Mouse (Mus musculus) hindbrain, postnatal 0 days (tissue): ENCODE measurements around the gene 4930564D02Rik. TPM values are rescaled to one million over a fixed set of nuclear protein-coding genes. Genes with fewer than 3 reads are reported as not detected.

Source experiments
- ATAC-seq: fragments of 200-750 bp; cut with Nextera tagmentation; 2 replicates; pipeline ENCODE4 v1.8.0; 2017; ENCODE audit warnings: mild to moderate bottlenecking, moderate TSS enrichment, moderate library complexity
- DNase-seq: peaks from one replicate; pipeline ENCODE4 v3.0.0-alpha.2; 2015; ENCODE audit warnings: low spot score
- H3K27ac ChIP-seq: fragments of 300-500 bp; sonication (generic); 2 replicates; pipeline ENCODE4 v1.5.1; 2014; ENCODE audit warnings: mild to moderate bottlenecking
- H3K27me3 ChIP-seq: fragments of 300-500 bp; sonication (generic); 2 replicates; pipeline ENCODE4 v1.6.1; 2014; ENCODE audit warnings: low read length, mixed read lengths; ENCODE audit not compliant: insufficient read depth
- H3K36me3 ChIP-seq: fragments of 300-500 bp; sonication (generic); 2 replicates; pipeline ENCODE4 v1.6.1; 2014; ENCODE audit warnings: low read length, mixed read lengths; ENCODE audit not compliant: insufficient read depth
- H3K4me1 ChIP-seq: fragments of 300-500 bp; sonication (generic); 2 replicates; pipeline ENCODE4 v1.6.1; 2014; ENCODE audit warnings: antibody characterized with exemption, low read length, mixed read lengths; ENCODE audit not compliant: insufficient read depth
- H3K4me2 ChIP-seq: fragments of 300-500 bp; sonication (generic); 2 replicates; pipeline ENCODE4 v1.6.1; 2014; ENCODE audit warnings: low read depth, mild to moderate bottlenecking, low read length, moderate library complexity, mixed read lengths
- H3K4me3 ChIP-seq: fragments of 300-500 bp; sonication (generic); 2 replicates; pipeline ENCODE4 v1.5.1; 2014; ENCODE audit warnings: low read length
- H3K9ac ChIP-seq: fragments of 300-500 bp; sonication (generic); replicated peaks from 2 replicates; pipeline ENCODE4 v1.6.1; 2014; ENCODE audit warnings: mild to moderate bottlenecking, low read length, moderate library complexity, mixed read lengths
- H3K9me3 ChIP-seq: fragments of 300-500 bp; sonication (generic); 2 replicates; pipeline ENCODE4 v1.6.1; 2016; ENCODE audit warnings: low read length, mixed read lengths
- CTCF ChIP-seq: IDR thresholded peaks from 2 replicates; pipeline ENCODE4 v1.5.1; 2016; ENCODE audit warnings: antibody characterized with exemption, control low read depth, low read depth
- WGBS: fragments of 180-500 bp; shearing (Covaris S2); extraction: QIAGEN DNeasy Blood & Tissue Kit; methylation state at CpG from one replicate; pipeline ENCODE4 v1.1.7; 2014; 5-methylcytosine and 5-hydroxymethylcytosine counted together
- polyA plus RNA-seq: library from polyadenylated mRNA; unstranded; fragments of >200 nt; fragmentation: Nextera tagmentation; extraction: Ambion mirVana; gene quantifications from 2 replicates; pipeline ENCODE4 v1.2.1, GENCODE M21; 2015
- total RNA-seq: library from RNA; depleted of rRNA; stranded (reverse); fragments of >200 nt; gene quantifications from 2 replicates; pipeline ENCODE4 v1.2.3, GENCODE M21; 2014

The 4930564D02Rik gene
- total and polyA plus RNA-seq, 2 experiments from 2014 or later, result not detected

DNA sequence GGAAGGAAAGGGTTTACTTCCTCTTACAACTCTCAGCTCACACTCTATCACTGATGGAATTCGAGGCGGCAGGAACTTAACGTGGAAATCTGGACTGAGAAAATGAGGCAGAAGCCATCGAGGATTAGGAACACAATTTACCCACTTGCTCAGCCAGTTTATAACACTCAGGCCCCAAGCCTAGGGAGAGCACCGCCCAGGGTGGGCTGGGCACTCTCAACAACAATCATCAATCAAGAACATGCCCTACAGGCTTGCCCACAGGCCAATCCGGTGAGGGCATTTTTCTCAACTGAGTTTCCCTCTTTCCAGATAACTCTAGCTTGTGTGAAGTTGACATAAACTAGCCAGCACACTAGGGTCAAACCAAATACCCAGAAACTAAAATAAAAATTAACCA is 16.8 kb upstream of the 4930564D02Rik start:
- Histone ChIP-seq H3K4me3 (no peak overlapping the region), H3K36me3 (no peaks in the 10 kb centered on the region), H3K4me1 (peaks cover 8% of the 10 kb centered on the region), H3K9ac (no peak overlapping the region), H3K27ac (no peak overlapping the region), H3K9me3 (no peaks in the 10 kb centered on the region), H3K27me3 (no peaks in the 10 kb centered on the region), H3K4me2 (peak overlapping the region; percentile 6; the same call in 1 of the 2 replicates)
- DNase-seq, result no peak
- no peak for ATAC-seq
- TF ChIP-seq CTCF, result no peak
- WGBS, result 79% methylated on average over 6 of the region's 6 CpGs

DNA sequence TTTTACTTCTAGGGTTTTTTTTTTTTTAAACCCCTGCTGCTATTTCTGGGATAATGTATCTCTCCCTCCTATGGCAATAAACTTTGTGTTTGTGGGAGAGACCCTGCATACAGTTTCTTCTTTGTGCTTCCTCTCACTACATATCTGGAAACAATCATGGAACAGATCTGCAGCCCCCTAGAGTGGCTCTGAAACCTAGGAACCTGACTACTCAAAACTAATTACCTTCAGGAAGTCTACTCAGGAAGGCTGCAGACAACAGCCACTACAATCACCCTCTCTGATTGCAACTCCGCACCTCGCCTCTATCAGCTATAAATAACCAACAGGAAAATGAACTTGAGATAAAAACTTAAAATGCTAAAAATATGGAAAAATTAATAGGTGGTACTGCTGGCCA is 15.5 kb upstream of the 4930564D02Rik start:
- H3K4me2 ChIP-seq, result peak overlapping the region; percentile 71
- ATAC-seq, result no peak
- no peak for DNase-seq
- no peak overlapping the region for H3K27ac ChIP-seq
- no peaks in the 10 kb centered on the region for H3K36me3 ChIP-seq
- 64% methylated on average over 2 of the region's 2 CpGs for WGBS
- H3K9ac ChIP-seq, result peak overlapping the region; percentile 92; the same call in 1 of the 2 replicates
- no peaks in the 10 kb centered on the region for H3K27me3 ChIP-seq
- H3K4me3 ChIP-seq, result peak overlapping the region; percentile 68
- H3K9me3 ChIP-seq, result no peaks in the 10 kb centered on the region
- TF ChIP-seq CTCF, result no peak
- H3K4me1 ChIP-seq, result peaks cover 8% of the 10 kb centered on the region

DNA sequence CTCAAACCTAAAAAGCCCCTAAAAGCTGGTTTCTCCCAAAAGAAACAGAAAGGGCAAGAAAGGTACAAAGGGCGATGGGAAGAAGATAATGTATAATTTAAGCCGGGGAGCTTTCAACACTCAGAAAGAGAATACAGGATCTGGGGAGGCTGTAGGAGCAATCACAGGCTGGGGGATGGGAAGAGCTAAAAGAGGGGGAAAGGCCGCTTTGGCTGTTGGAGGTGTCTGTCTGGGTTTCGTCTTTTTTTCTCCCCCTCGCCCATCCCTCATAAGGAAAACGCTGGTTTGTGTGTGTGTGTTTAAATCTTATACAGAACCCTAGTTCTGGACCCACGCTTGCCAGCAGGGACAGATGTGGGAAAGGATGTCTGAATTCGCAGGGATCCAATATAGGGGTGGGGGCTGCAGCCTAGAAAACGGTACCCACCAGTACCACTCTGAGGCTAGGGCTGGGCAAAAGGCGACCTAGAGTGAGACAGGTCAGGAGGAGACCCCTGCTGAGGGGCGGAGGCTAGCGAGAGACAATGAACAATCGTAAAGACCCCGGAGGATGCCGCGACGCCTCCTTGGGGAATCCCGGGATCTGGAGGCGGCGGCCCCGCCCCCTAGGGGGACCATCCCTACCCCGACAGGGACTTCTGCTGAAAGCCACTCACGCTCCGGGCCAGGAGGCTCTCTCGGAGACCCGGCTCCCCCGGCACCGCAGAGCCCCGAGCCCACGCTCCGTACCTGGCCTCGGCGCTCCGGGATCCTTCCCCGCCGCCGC is 14.3 kb upstream of the 4930564D02Rik start:
- DNase-seq (peak; percentile 46), ATAC-seq (peak; percentile 60)
- H3K9ac ChIP-seq, result peak overlapping the region; percentile 92
- 2% methylated on average over 31 of the region's 37 CpGs for WGBS
- H3K4me3 ChIP-seq, result peak overlapping the region; percentile 68
- peaks cover 8% of the 10 kb centered on the region for H3K4me1 ChIP-seq
- peak overlapping the region; percentile 90 for H3K27ac ChIP-seq
- no peaks in the 10 kb centered on the region for H3K36me3 ChIP-seq
- TF ChIP-seq CTCF, result no peak
- H3K27me3 ChIP-seq, result no peaks in the 10 kb centered on the region
- H3K4me2 ChIP-seq, result peak overlapping the region; percentile 71
- no peaks in the 10 kb centered on the region for H3K9me3 ChIP-seq

DNA sequence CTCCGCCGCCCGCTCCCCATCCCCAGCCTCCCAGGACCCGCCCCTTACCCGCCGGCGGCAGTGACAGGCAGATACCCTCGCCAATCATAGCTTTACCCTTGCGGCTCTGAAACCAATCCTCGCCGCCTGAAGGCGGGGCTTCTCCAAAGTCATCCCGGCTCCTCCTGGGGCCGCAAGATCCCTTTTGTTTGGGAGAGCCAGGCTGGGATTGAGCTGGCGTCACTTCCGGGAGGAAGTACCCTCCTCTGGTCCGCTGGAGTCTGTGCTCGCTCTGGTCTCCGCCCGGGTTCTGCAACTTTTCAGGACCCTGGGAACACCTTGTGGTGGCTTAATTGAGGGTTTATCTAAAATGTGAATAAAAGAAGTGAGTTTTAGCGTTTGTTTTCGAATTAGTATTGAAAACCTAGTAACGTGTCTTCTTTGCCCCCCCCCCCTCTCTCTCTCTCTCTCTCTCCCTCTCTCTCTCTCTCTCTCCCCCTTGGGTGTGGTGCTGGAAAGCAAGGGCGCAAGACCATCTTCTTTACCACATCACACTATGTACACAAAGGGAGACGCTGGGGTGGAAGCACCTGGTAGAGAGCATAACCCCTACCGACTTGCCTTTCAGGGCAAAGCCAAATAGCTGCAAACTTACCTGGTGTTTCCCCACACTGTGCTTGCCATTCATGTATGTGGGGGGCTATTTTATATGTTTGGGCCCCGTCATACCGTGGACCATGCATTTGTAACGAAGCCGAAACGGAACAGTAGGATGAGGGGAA is 13.5 kb upstream of the 4930564D02Rik start, which contains the start of gene Cttnbp2nl:
TSS of gene Cttnbp2nl (minus strand) at position 210 of the 761 bp plus-strand sequence.
- H3K9me3 ChIP-seq, result no peaks in the 10 kb centered on the region
- no peaks in the 10 kb centered on the region for H3K27me3 ChIP-seq
- peaks cover 8% of the 10 kb centered on the region for H3K4me1 ChIP-seq
- peak; percentile 99 for ATAC-seq
- H3K9ac ChIP-seq, result peak within 1 kb of the TSS; percentile 92
- peak within 1 kb of the TSS; percentile 71 for H3K4me2 ChIP-seq
- H3K4me3 ChIP-seq, result peak within 1 kb of the TSS; percentile 68
- DNase-seq, result peak; percentile 100
- 0 out of 2 replicates have a peak, but pooled peaks have one; percentile 15 for TF ChIP-seq CTCF
- peak within 1 kb of the TSS; percentile 90 for H3K27ac ChIP-seq
- H3K36me3 ChIP-seq, result no peaks in the 10 kb centered on the region
- WGBS, result 3% methylated on average over 31 of the region's 31 CpGs

DNA sequence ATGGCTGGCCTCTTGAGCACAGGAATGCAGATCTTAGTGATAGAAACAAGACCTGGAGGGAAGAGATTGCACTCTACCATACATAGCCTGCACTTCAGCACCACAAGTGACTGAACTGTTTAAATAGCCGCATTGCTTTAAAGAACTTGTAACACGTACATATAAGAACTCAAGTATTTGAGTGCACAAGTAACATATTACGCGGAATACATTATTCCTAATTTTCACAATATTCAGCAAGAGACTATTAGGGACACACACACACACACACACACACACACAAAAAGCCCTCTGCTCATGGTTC is 13.0 kb upstream of the 4930564D02Rik start:
- Histone ChIP-seq H3K4me2 (peak overlapping the region; percentile 56), H3K4me1 (peaks cover 8% of the 10 kb centered on the region), H3K9me3 (no peaks in the 10 kb centered on the region), H3K27ac (peak overlapping the region; percentile 90), H3K36me3 (no peaks in the 10 kb centered on the region), H3K9ac (peak overlapping the region; percentile 92; the same call in 1 of the 2 replicates), H3K27me3 (no peaks in the 10 kb centered on the region), H3K4me3 (peak overlapping the region; percentile 68)
- no peak for TF ChIP-seq CTCF
- ATAC-seq (no peak), DNase-seq (no peak)
- WGBS, result 71% methylated on average over 4 of the region's 4 CpGs

DNA sequence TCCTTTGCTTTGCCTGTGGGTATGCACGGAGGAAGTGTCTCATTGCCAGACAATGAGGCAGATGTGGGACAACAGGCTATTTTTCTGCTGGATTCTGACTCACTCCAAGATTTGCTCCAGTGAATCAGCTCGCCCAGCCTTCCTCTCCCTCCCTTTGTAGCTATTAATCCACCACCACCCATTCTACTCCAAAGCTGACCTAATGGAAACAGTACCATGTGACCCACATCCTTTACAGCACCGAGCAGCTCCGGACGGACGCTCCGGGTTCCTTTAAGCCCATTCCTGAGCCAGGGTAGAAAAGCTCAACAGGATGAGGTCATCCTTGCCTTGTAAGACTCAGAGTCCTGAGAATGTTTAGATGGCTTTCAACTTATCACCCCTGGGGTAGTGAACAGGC is 11.7 kb upstream of the 4930564D02Rik start:
- H3K4me2 ChIP-seq, result no peak overlapping the region

DNA sequence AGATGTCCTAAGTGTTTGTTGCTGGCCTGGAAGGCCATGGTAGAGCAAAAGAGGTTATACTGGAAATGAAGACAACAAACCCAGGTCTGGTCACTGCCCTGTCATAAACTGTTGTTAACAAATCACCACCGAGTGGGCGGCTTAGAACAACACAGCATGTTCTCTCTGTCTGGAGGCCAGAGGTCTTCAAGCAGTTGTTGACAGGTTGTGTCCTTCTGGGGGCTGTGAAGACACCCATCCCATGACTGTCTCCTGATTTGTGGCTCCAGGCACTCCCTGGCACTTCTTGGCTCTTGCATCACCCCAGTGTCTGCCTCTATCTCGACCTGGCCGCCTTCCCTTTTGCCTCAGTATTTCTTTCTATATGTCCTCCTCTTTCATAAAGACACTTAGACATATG is 11.0 kb upstream of the 4930564D02Rik start:
- Histone ChIP-seq H3K27ac (no peak overlapping the region), H3K27me3 (no peaks in the 10 kb centered on the region), H3K4me2 (no peak overlapping the region), H3K4me3 (no peak overlapping the region), H3K4me1 (peaks cover 2% of the 10 kb centered on the region), H3K9ac (no peak overlapping the region), H3K36me3 (no peaks in the 10 kb centered on the region), H3K9me3 (no peaks in the 10 kb centered on the region)
- 82% methylated on average over 4 of the region's 4 CpGs for WGBS
- DNase-seq (no peak), ATAC-seq (no peak)
- TF ChIP-seq CTCF, result no peak

More for the DNA sequence above, 11.7 kb upstream of the 4930564D02Rik start:
- no peak overlapping the region for H3K4me3 ChIP-seq
- H3K4me1 ChIP-seq, result peaks cover 7% of the 10 kb centered on the region
- 68% methylated on average over 7 of the region's 7 CpGs for WGBS
- H3K36me3 ChIP-seq, result no peaks in the 10 kb centered on the region
- no peak for ATAC-seq
- no peak for DNase-seq
- H3K27me3 ChIP-seq, result no peaks in the 10 kb centered on the region
- H3K27ac ChIP-seq, result no peak overlapping the region
- no peaks in the 10 kb centered on the region for H3K9me3 ChIP-seq
- H3K9ac ChIP-seq, result no peak overlapping the region
- TF ChIP-seq CTCF, result no peak
